Mouse (Mus musculus): ENCODE results near the gene Slc51b.

- TF ChIP-seq CTCF (IDR thresholded peaks at IDR 0.05; ENCODE audit: low read depth, low read length): no peak
- no peak for TF ChIP-seq POLR2A (IDR thresholded peaks at IDR 0.05; ENCODE audit: extremely low read depth, insufficient read depth, low read length)
Measured at GRCm38 (mm10) chr9:65467686-65468085, 44.9 kb upstream of the Slc51b start.

Data from liver, adult 2 months (tissue).